Mouse (Mus musculus): ENCODE measurements around the gene Aebp1. TPM values are rescaled to one million over a fixed set of nuclear protein-coding genes. Genes with fewer than 3 reads are reported as not detected.
A peak's percentile ranks its signal among the peaks of the same experiment; 100 is the strongest.

The Aebp1 gene
- polyA plus RNA-seq, 1 experiment from 2014 or later = 12.6 TPM

DNA sequence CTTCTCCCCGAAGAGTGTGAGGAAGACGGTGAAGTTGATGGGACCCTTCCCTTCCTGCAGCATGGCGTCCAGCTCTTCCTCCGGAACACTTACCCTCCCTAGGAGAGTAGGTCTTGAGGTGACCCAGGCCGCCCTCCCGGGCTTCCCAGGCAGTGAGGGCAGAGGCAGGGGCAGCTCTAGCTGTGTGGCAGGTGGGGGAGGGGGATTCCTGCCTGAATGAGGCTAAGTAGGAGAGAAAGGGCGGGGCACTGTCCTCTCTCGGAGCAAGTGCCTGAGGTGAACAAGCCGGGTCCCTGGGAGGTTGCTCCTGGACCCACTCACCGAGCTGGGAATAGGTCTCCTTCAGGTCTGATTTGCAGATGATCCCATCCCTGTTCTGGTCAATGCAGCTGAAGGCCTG lies 36.1 kb downstream of the Aebp1 start:
- WGBS = 22% methylated on average over 10 of the region's 10 CpGs
- no peak overlapping the region for H3K4me2 ChIP-seq (ENCODE audit: low read length)
- H3K36me3 ChIP-seq (ENCODE audit: control insufficient read depth, insufficient read depth) = no peaks in the 10 kb centered on the region
- H3K27ac ChIP-seq (ENCODE audit: low read length) = no peak overlapping the region
- H3K4me1 ChIP-seq (replicated peaks; ENCODE audit: control insufficient read depth, insufficient read depth, low read length) = peaks cover 15% of the 10 kb centered on the region
- no peaks in the 10 kb centered on the region for H3K27me3 ChIP-seq (replicated peaks; ENCODE audit: control insufficient read depth, insufficient read depth, low read length)
- no peak for ATAC-seq
- H3K4me3 ChIP-seq (replicated peaks; ENCODE audit: low read length) = no peak overlapping the region
- H3K9me3 ChIP-seq (ENCODE audit: control insufficient read depth, low read length) = no peaks in the 10 kb centered on the region
- no peak overlapping the region for H3K9ac ChIP-seq (replicated peaks; ENCODE audit: low read depth, low read length)

- 75% methylated on average over 5 of the region's 5 CpGs for WGBS
- Histone ChIP-seq H3K36me3 (ENCODE audit: control insufficient read depth, insufficient read depth) (no peaks in the 10 kb centered on the region), H3K9ac (replicated peaks; ENCODE audit: low read depth, low read length) (no peak within 1 kb of the TSS)
These were observed 36.8 kb downstream of the Aebp1 start, which contains the start of gene Myl7 for GRCm38 (mm10) chr11:5898531-5898930. Gene Myl7 (minus strand): TSS chr11:5898782.

GRCm38 (mm10) chr11:5899286-5899685 lies 37.5 kb downstream of the Aebp1 start:
- Histone ChIP-seq H3K36me3 (ENCODE audit: control insufficient read depth, insufficient read depth) (no peaks in the 10 kb centered on the region), H3K9ac (replicated peaks; ENCODE audit: low read depth, low read length) (no peak overlapping the region), H3K27me3 (replicated peaks; ENCODE audit: control insufficient read depth, insufficient read depth, low read length) (no peaks in the 10 kb centered on the region), H3K27ac (ENCODE audit: low read length) (no peak overlapping the region), H3K4me2 (ENCODE audit: low read length) (no peak overlapping the region), H3K4me1 (replicated peaks; ENCODE audit: control insufficient read depth, insufficient read depth, low read length) (peaks cover 15% of the 10 kb centered on the region), H3K4me3 (replicated peaks; ENCODE audit: low read length) (no peak overlapping the region), H3K9me3 (ENCODE audit: control insufficient read depth, low read length) (no peaks in the 10 kb centered on the region)
- no peak for ATAC-seq
- 93% methylated on average over 10 of the region's 10 CpGs for WGBS

More at GRCm38 (mm10) chr11:5898531-5898930, 36.8 kb downstream of the Aebp1 start, which contains the start of gene Myl7:
- Histone ChIP-seq H3K4me1 (replicated peaks; ENCODE audit: control insufficient read depth, insufficient read depth, low read length) (peaks cover 15% of the 10 kb centered on the region), H3K27me3 (replicated peaks; ENCODE audit: control insufficient read depth, insufficient read depth, low read length) (no peaks in the 10 kb centered on the region), H3K9me3 (ENCODE audit: control insufficient read depth, low read length) (no peaks in the 10 kb centered on the region), H3K4me2 (ENCODE audit: low read length) (no peak within 1 kb of the TSS), H3K27ac (ENCODE audit: low read length) (no peak within 1 kb of the TSS), H3K4me3 (replicated peaks; ENCODE audit: low read length) (no peak within 1 kb of the TSS)
- no peak for ATAC-seq

GRCm38 (mm10) chr11:5901320-5901719 lies 39.6 kb downstream of the Aebp1 start:
- Histone ChIP-seq H3K4me1 (replicated peaks; ENCODE audit: control insufficient read depth, insufficient read depth, low read length) (peaks cover 15% of the 10 kb centered on the region), H3K27me3 (replicated peaks; ENCODE audit: control insufficient read depth, insufficient read depth, low read length) (no peaks in the 10 kb centered on the region), H3K4me2 (ENCODE audit: low read length) (peak overlapping the region; percentile 78), H3K9me3 (ENCODE audit: control insufficient read depth, low read length) (no peaks in the 10 kb centered on the region), H3K36me3 (ENCODE audit: control insufficient read depth, insufficient read depth) (no peaks in the 10 kb centered on the region), H3K4me3 (replicated peaks; ENCODE audit: low read length) (peak overlapping the region; percentile 52), H3K27ac (ENCODE audit: low read length) (peak overlapping the region; percentile 75), H3K9ac (replicated peaks; ENCODE audit: low read depth, low read length) (peak overlapping the region; percentile 75)
- no peak for ATAC-seq
- WGBS = 17% methylated on average over 3 of the region's 3 CpGs

- under 1% methylated on average over 32 of the region's 32 CpGs for WGBS
- H3K27me3 ChIP-seq (replicated peaks; ENCODE audit: control insufficient read depth, insufficient read depth, low read length) = no peaks in the 10 kb centered on the region
- H3K36me3 ChIP-seq (ENCODE audit: control insufficient read depth, insufficient read depth) = no peaks in the 10 kb centered on the region
- H3K27ac ChIP-seq (ENCODE audit: low read length) = peak overlapping the region; percentile 75
- ATAC-seq = peak; percentile 87
- H3K4me1 ChIP-seq (replicated peaks; ENCODE audit: control insufficient read depth, insufficient read depth, low read length) = peaks cover 15% of the 10 kb centered on the region
- peak overlapping the region; percentile 52 for H3K4me3 ChIP-seq (replicated peaks; ENCODE audit: low read length)
- H3K9ac ChIP-seq (replicated peaks; ENCODE audit: low read depth, low read length) = peak overlapping the region; percentile 75
- peak overlapping the region; percentile 78 for H3K4me2 ChIP-seq (ENCODE audit: low read length)
- H3K9me3 ChIP-seq (ENCODE audit: control insufficient read depth, low read length) = no peaks in the 10 kb centered on the region
These were observed 40.2 kb downstream of the Aebp1 start for GRCm38 (mm10) chr11:5901950-5902349.

DNA sequence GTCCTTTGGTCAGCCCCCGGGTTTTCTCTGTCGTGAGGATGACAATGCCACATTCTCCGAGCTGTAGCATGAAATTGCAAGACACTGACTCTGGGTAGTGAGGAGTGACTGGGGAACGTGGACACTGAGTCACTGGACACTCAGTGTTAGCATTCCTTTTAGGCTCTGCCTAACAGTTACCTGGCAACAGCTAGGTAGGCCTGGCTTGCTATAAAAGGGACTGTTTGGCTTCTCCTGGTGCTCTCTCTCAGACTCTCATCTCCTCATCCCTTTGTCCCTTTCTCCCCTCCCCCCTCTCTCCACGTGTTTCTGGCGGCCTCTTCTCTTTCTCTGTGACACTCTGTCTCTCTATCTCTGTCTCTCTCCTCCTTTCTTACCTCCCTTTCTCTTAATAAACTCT lies 40.6 kb downstream of the Aebp1 start:
- peak; percentile 31 for ATAC-seq

DNA sequence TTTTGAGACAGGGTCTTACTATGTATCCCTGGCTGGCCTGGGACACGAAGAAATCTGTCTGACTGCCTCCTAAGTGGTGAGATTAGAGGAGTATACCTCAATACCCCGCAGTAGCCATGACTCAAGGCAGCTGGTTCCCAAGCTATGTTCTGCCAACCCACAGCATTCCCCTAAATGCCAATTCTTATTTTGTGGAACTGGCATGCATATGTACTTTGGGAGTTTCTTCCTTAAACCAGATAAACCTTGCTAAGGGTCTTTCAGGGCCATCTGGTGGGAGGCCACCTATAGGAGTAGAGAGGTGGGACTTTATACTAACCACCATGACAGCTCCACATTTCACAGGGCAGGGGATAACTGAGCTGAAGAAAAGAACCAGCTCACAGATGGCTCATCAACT lies 42.1 kb downstream of the Aebp1 start:
- H3K36me3 ChIP-seq (ENCODE audit: control insufficient read depth, insufficient read depth) = no peaks in the 10 kb centered on the region
- peaks cover 15% of the 10 kb centered on the region for H3K4me1 ChIP-seq (replicated peaks; ENCODE audit: control insufficient read depth, insufficient read depth, low read length)
- no peak overlapping the region for H3K4me3 ChIP-seq (replicated peaks; ENCODE audit: low read length)
- no peak overlapping the region for H3K27ac ChIP-seq (ENCODE audit: low read length)
- ATAC-seq = no peak
- no peak overlapping the region for H3K9ac ChIP-seq (replicated peaks; ENCODE audit: low read depth, low read length)
- no peaks in the 10 kb centered on the region for H3K27me3 ChIP-seq (replicated peaks; ENCODE audit: control insufficient read depth, insufficient read depth, low read length)
- no peaks in the 10 kb centered on the region for H3K9me3 ChIP-seq (ENCODE audit: control insufficient read depth, low read length)
- H3K4me2 ChIP-seq (ENCODE audit: low read length) = no peak overlapping the region
- 90% methylated on average over 2 of the region's 2 CpGs for whole genome bisulfite sequencing

More for the DNA sequence above, 40.6 kb downstream of the Aebp1 start:
- 4% methylated on average over 6 of the region's 6 CpGs for WGBS
- peak overlapping the region; percentile 75 for H3K9ac ChIP-seq (replicated peaks; ENCODE audit: low read depth, low read length)
- H3K4me2 ChIP-seq (ENCODE audit: low read length) = peak overlapping the region; percentile 78
- H3K27me3 ChIP-seq (replicated peaks; ENCODE audit: control insufficient read depth, insufficient read depth, low read length) = no peaks in the 10 kb centered on the region
- H3K9me3 ChIP-seq (ENCODE audit: control insufficient read depth, low read length) = no peaks in the 10 kb centered on the region
- H3K4me3 ChIP-seq (replicated peaks; ENCODE audit: low read length) = peak overlapping the region; percentile 52
- H3K4me1 ChIP-seq (replicated peaks; ENCODE audit: control insufficient read depth, insufficient read depth, low read length) = peaks cover 15% of the 10 kb centered on the region
- no peaks in the 10 kb centered on the region for H3K36me3 ChIP-seq (ENCODE audit: control insufficient read depth, insufficient read depth)
- H3K27ac ChIP-seq (ENCODE audit: low read length) = peak overlapping the region; percentile 75

DNA sequence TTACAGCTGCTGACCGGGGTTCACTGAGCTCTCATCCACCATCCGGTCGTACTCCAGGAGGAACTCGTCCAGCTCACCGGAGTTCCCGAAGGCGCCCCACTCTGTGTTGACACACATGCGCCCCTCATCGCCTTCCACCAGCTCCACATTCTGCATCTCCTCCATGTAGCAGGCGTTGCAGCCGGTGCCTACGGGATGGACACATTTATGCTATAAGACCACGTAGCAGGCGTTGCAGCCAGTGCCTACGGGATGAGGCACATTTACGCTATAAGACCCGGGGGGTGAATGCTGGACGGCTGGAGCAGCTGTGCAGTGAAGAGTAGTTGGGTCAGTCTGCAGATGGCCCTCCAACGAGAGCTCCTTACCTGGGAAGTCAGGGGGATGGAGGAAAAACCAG lies 42.6 kb downstream of the Aebp1 start:
- Histone ChIP-seq H3K4me2 (ENCODE audit: low read length) (no peak overlapping the region), H3K9ac (replicated peaks; ENCODE audit: low read depth, low read length) (no peak overlapping the region), H3K4me3 (replicated peaks; ENCODE audit: low read length) (no peak overlapping the region), H3K27ac (ENCODE audit: low read length) (no peak overlapping the region), H3K27me3 (replicated peaks; ENCODE audit: control insufficient read depth, insufficient read depth, low read length) (no peaks in the 10 kb centered on the region), H3K4me1 (replicated peaks; ENCODE audit: control insufficient read depth, insufficient read depth, low read length) (peaks cover 15% of the 10 kb centered on the region), H3K36me3 (ENCODE audit: control insufficient read depth, insufficient read depth) (no peaks in the 10 kb centered on the region), H3K9me3 (ENCODE audit: control insufficient read depth, low read length) (no peaks in the 10 kb centered on the region)
- WGBS = 93% methylated on average over 19 of the region's 19 CpGs
- no peak for ATAC-seq

GRCm38 (mm10) chr11:5904871-5905270 lies 43.1 kb downstream of the Aebp1 start:
- Histone ChIP-seq H3K4me1 (replicated peaks; ENCODE audit: control insufficient read depth, insufficient read depth, low read length) (peaks cover 15% of the 10 kb centered on the region), H3K27ac (ENCODE audit: low read length) (no peak overlapping the region), H3K4me2 (ENCODE audit: low read length) (no peak overlapping the region), H3K9ac (replicated peaks; ENCODE audit: low read depth, low read length) (no peak overlapping the region), H3K9me3 (ENCODE audit: control insufficient read depth, low read length) (no peaks in the 10 kb centered on the region), H3K4me3 (replicated peaks; ENCODE audit: low read length) (no peak overlapping the region), H3K36me3 (ENCODE audit: control insufficient read depth, insufficient read depth) (no peaks in the 10 kb centered on the region), H3K27me3 (replicated peaks; ENCODE audit: control insufficient read depth, insufficient read depth, low read length) (no peaks in the 10 kb centered on the region)
- 96% methylated on average over 6 of the region's 6 CpGs for WGBS
- no peak for ATAC-seq

Measured in forebrain, embryonic 16.5 days (tissue).